In the genomic region with DNA sequence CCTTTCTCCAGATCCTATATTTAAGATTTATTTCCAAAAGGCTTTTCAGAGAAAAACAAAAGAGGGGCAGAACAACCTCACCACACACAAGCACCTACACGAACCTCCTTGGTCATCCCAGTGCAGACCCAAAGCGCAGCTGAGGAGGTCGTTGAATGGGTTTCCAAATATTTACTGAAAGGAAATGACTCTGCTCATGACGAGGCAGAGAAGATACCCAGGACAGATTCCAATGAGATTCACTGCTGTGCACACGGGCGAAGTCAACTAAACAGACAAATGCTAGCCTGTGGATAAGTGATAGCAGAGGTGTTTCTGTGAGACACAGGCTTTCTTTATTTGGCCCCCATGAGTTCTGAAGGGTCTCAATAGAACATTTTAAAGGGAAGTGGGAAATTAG, we compare ENCODE assay signal across 23 mouse cellular contexts.
DNase-seq lines count a peak whose midpoint lies in the region; ATAC-seq and TF ChIP-seq lines count a peak whose summit lies in the region.
"Had no signal": no experiment of that assay in that cellular context is flagged by ENCODE, and none has a peak within 500 bp of the region (broad histone marks: within the 10 kb centered on the region; RNA-seq: fewer than 3 reads in every experiment).

No protein-coding gene starts in this region.

- no peak for TF ChIP-seq EP300 in liver, embryonic 14.5 days (IDR thresholded peaks at IDR 0.05; ENCODE audit: low read depth)

- peaks cover 3% of the 10 kb centered on the region for H3K27me3 ChIP-seq in liver, embryonic 14.5 days (ENCODE audit: control insufficient read depth, insufficient read depth, low read length)
- no peaks in the 10 kb centered on the region for H3K27me3 ChIP-seq in midbrain, embryonic 11.5 days (ENCODE audit: control insufficient read depth, insufficient read depth, low read length)
- no peaks in the 10 kb centered on the region for H3K27me3 ChIP-seq in midbrain, embryonic 14.5 days (ENCODE audit: control insufficient read depth, insufficient read depth, low read length)
- H3K27me3 ChIP-seq: embryonic facial prominence, embryonic 13.5 days; forebrain, embryonic 13.5 days; hindbrain, embryonic 13.5 days had no signal

- H3K36me3 ChIP-seq in liver, embryonic 14.5 days (replicated peaks; ENCODE audit: control insufficient read depth, insufficient read depth, low read depth): no peaks in the 10 kb centered on the region
- no peaks in the 10 kb centered on the region for H3K36me3 ChIP-seq in midbrain, embryonic 11.5 days (ENCODE audit: control insufficient read depth, insufficient read depth, low read length)
- H3K36me3 ChIP-seq in midbrain, embryonic 14.5 days (ENCODE audit: control insufficient read depth, insufficient read depth, low read length): no peaks in the 10 kb centered on the region
- H3K36me3 ChIP-seq: embryonic facial prominence, embryonic 13.5 days; G1E; heart, embryonic 10.5 days; hindbrain, embryonic 13.5 days had no signal

- no peaks in the 10 kb centered on the region for H3K9me3 ChIP-seq in liver, embryonic 14.5 days (ENCODE audit: control insufficient read depth, low read length)
- no peaks in the 10 kb centered on the region for H3K9me3 ChIP-seq in midbrain, embryonic 11.5 days (ENCODE audit: control insufficient read depth, low read length)
- no peaks in the 10 kb centered on the region for H3K9me3 ChIP-seq in midbrain, embryonic 14.5 days (ENCODE audit: control insufficient read depth, low read length)
- H3K9me3 ChIP-seq: embryonic facial prominence, embryonic 13.5 days; forebrain, embryonic 13.5 days; G1E; heart, embryonic 10.5 days; hindbrain, embryonic 13.5 days had no signal

- peaks cover 8 to 16% of the 10 kb centered on the region in 2 experiments for H3K4me1 ChIP-seq in liver, embryonic 14.5 days (replicated peaks; ENCODE audit: control insufficient read depth in 2 of 2, insufficient read depth in 2 of 2, low read length in 1 of 2)
- H3K4me1 ChIP-seq in midbrain, embryonic 11.5 days (ENCODE audit: control insufficient read depth, insufficient read depth, low read length): no peaks in the 10 kb centered on the region
- H3K4me1 ChIP-seq in midbrain, embryonic 14.5 days (ENCODE audit: control insufficient read depth, insufficient read depth, low read length): no peaks in the 10 kb centered on the region
- H3K4me1 ChIP-seq: forebrain, embryonic 13.5 days; hindbrain, embryonic 13.5 days had no signal

- no peak for TF ChIP-seq CTCF in liver, embryonic 14.5 days (IDR thresholded peaks at IDR 0.05; ENCODE audit: low read depth)

- no peak overlapping the region for H3K9ac ChIP-seq in liver, embryonic 14.5 days (replicated peaks)
- no peak overlapping the region for H3K9ac ChIP-seq in midbrain, embryonic 11.5 days (ENCODE audit: low read length)
- no peak overlapping the region for H3K9ac ChIP-seq in midbrain, embryonic 14.5 days (replicated peaks; ENCODE audit: low read length)
- H3K9ac ChIP-seq: embryonic facial prominence, embryonic 13.5 days; forebrain, embryonic 13.5 days; forebrain, postnatal 0 days; hindbrain, embryonic 13.5 days had no signal

- no peak overlapping the region for H3K4me2 ChIP-seq in liver, embryonic 14.5 days (ENCODE audit: low read depth)
- H3K4me2 ChIP-seq in midbrain, embryonic 11.5 days: no peak overlapping the region
- H3K4me2 ChIP-seq in midbrain, embryonic 14.5 days (ENCODE audit: low read length): no peak overlapping the region
- H3K4me2 ChIP-seq: embryonic facial prominence, embryonic 13.5 days; forebrain, embryonic 13.5 days; hindbrain, embryonic 13.5 days had no signal

- no peak overlapping the region for H3K27ac ChIP-seq in liver, embryonic 14.5 days
- no peak overlapping the region for H3K27ac ChIP-seq in midbrain, embryonic 11.5 days (ENCODE audit: low read depth, low read length)
- H3K27ac ChIP-seq in midbrain, embryonic 14.5 days (replicated peaks; ENCODE audit: low read depth, low read length): no peak overlapping the region
- H3K27ac ChIP-seq: embryonic facial prominence, embryonic 13.5 days; forebrain, embryonic 13.5 days; heart, embryonic 10.5 days; hindbrain, embryonic 13.5 days had no signal

- DNase-seq in frontal cortex, postnatal 14 days (ENCODE audit: low spot score in 2 of 2): no peak
- DNase-seq in liver, embryonic 14.5 days (ENCODE audit: low read depth in 3 of 3, low spot score in 3 of 3): no peak
- no peak for DNase-seq in liver
- peak; percentile 39 for DNase-seq in midbrain, embryonic 11.5 days (ENCODE audit: low spot score, missing footprints)
- DNase-seq in midbrain, embryonic 14.5 days: no peak
- peak; percentile 53 for DNase-seq in lung, postnatal 36 days
- no peak for DNase-seq in left cerebral cortex, adult 18-20 months (ENCODE audit: low spot score in 2 of 2)
- DNase-seq: adrenal gland, postnatal 10 days; B cell, adult 2 months; cerebellum, adult 11 months; cerebellum, adult 9-10 months; cerebellum, postnatal 36 days; forebrain, postnatal 0 days; gastrocnemius, postnatal 36 days; heart, adult 18-20 months; heart, postnatal 10 days had no signal

- peak; percentile 35 for ATAC-seq in frontal cortex, adult (ENCODE audit: low TSS enrichment)
- ATAC-seq in liver, embryonic 14.5 days (ENCODE audit: insufficient read depth): peak; percentile 24
- no peak for ATAC-seq in midbrain, embryonic 11.5 days (ENCODE audit: low FRiP score)
- ATAC-seq in midbrain, embryonic 14.5 days (ENCODE audit: low FRiP score, low TSS enrichment): no peak
- ATAC-seq: CD4-positive, CD25-positive, alpha-beta regulatory T cell, adult 4 months; forebrain, embryonic 13.5 days; forebrain, postnatal 0 days had no signal

- WGBS in liver, embryonic 14.5 days (ENCODE audit: insufficient replicate concordance): 17% methylated on average over 6 of the region's 6 CpGs
- WGBS in midbrain, embryonic 11.5 days: 76% methylated on average over 6 of the region's 6 CpGs
- WGBS in midbrain, embryonic 14.5 days: 79% methylated on average over 6 of the region's 6 CpGs

- no peak overlapping the region for H3K4me3 ChIP-seq in liver, embryonic 14.5 days (ENCODE audit: insufficient read depth in 1 of 2, low read depth in 2 of 2, low read length in 2 of 2)
- H3K4me3 ChIP-seq in midbrain, embryonic 11.5 days (ENCODE audit: low read depth, low read length): no peak overlapping the region
- no peak overlapping the region for H3K4me3 ChIP-seq in midbrain, embryonic 14.5 days (replicated peaks; ENCODE audit: low read depth, low read length)
- H3K4me3 ChIP-seq: embryonic facial prominence, embryonic 13.5 days; forebrain, embryonic 13.5 days; heart, embryonic 10.5 days; hindbrain, embryonic 13.5 days had no signal

Comparison
In these comparisons a context has a peak if more than half of its experiments do, and no peak if none do; other contexts are left out.
1. DNase-seq: peak in midbrain, embryonic 11.5 days (single experiment) and lung, postnatal 36 days (single experiment); none in frontal cortex, postnatal 14 days (0 of 2), liver, embryonic 14.5 days (0 of 3), liver (single experiment), midbrain, embryonic 14.5 days (single experiment) and left cerebral cortex, adult 18-20 months (0 of 2).
2. ATAC-seq: peak in frontal cortex, adult (single experiment) and liver, embryonic 14.5 days (single experiment); none in midbrain, embryonic 11.5 days (single experiment) and midbrain, embryonic 14.5 days (single experiment).